Mouse (Mus musculus): ENCODE data around the gene Zfp853.

The Zfp853 gene

GRCm38 (mm10) chr5:143253186-143253880 is 40.1 kb downstream of the Zfp853 start:
- DNase-seq (ENCODE audit: low spot score): no peak

GRCm38 (mm10) chr5:143252791-143253185 is 40.6 kb downstream of the Zfp853 start:
- no peak for DNase-seq (ENCODE audit: low spot score)

- DNase-seq (ENCODE audit: low spot score): no peak
Measured at GRCm38 (mm10) chr5:143252039-143252438, 41.4 kb downstream of the Zfp853 start.

- DNase-seq (ENCODE audit: low spot score): no peak
Measured at GRCm38 (mm10) chr5:143244926-143245325, 48.5 kb downstream of the Zfp853 start.

Measured in c-Kit-positive CD71-positive TER-119-positive erythroid progenitor cells, embryonic 14.5 days (primary cell).